Mouse (Mus musculus) bone marrow, adult 2 months (tissue): ENCODE data around the gene Hivep3.

Source experiments
- CTCF ChIP-seq: fragments of 200-500 bp; IDR thresholded peaks from 2 replicates; pipeline ENCODE4 v1.5.1; 2011; ENCODE audit warnings: low read length, control low read depth; ENCODE audit not compliant: control insufficient read depth, insufficient read depth
- POLR2A ChIP-seq: fragments of 200-500 bp; IDR thresholded peaks from 2 replicates; pipeline ENCODE4 v1.6.1; 2011; ENCODE audit warnings: low read depth, mild to moderate bottlenecking, control low read depth, low read length, borderline replicate concordance; ENCODE audit not compliant: control insufficient read depth

DNA sequence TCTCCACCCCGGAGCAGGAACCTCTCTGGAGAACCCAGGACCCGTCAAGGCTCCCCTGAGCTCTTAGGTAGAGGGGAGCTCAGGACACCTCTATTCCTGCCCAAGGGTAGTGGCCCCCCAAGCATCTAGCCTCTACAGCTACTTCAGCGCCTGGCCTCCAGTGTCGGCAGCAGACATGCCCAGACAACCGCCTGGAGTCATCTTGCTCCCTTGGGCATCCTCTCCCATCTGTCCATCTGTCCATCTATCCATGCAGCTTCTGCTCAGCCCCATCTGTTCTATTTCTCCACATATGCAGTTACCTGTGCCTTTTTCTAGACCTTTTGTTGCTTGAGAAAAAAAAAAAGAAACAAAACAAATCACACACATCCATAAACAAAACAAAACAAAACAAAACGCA is 400.6 kb downstream of the Hivep3 start:
- TF ChIP-seq CTCF, result no peak
- TF ChIP-seq POLR2A, result no peak
